Mouse (Mus musculus) heart, embryonic 13.5 days (tissue): Measurements from ENCODE around the gene Agmat. TPM values are rescaled to one million over a fixed set of nuclear protein-coding genes. Genes with fewer than 3 reads are reported as not detected.

Source experiments
- ATAC-seq: fragments of 200-750 bp; cut with Nextera tagmentation; 2 replicates; pipeline ENCODE4 v1.8.0; 2017; ENCODE audit warnings: moderate TSS enrichment; ENCODE audit not compliant: insufficient number of reproducible peaks, low FRiP score, low TSS enrichment; ENCODE audit errors: extremely low read depth
- H3K27ac ChIP-seq: fragments of 300-500 bp; sonication (generic); replicated peaks from 2 replicates; pipeline ENCODE4 v1.5.1; 2015; ENCODE audit warnings: moderate library complexity, mild to moderate bottlenecking, inconsistent platforms
- H3K27me3 ChIP-seq: fragments of 300-500 bp; sonication (generic); replicated peaks from 2 replicates; pipeline ENCODE4 v1.6.1; 2015; ENCODE audit warnings: mild to moderate bottlenecking, inconsistent platforms
- H3K36me3 ChIP-seq: fragments of 300-500 bp; sonication (generic); 2 replicates; pipeline ENCODE4 v1.6.1; 2015; ENCODE audit warnings: mild to moderate bottlenecking, inconsistent platforms
- H3K4me1 ChIP-seq: fragments of 300-500 bp; sonication (generic); 2 replicates; pipeline ENCODE4 v1.6.1; 2015; ENCODE audit warnings: inconsistent platforms
- H3K4me2 ChIP-seq: fragments of 300-500 bp; sonication (generic); 2 replicates; pipeline ENCODE4 v1.6.1; 2015; ENCODE audit warnings: inconsistent platforms, mild to moderate bottlenecking, moderate library complexity
- H3K4me3 ChIP-seq: fragments of 300-500 bp; sonication (generic); 2 replicates; pipeline ENCODE4 v1.5.1; 2015; ENCODE audit warnings: moderate library complexity, mild to moderate bottlenecking, inconsistent platforms
- H3K9ac ChIP-seq: fragments of 300-500 bp; sonication (generic); 2 replicates; pipeline ENCODE4 v1.6.1; 2015; ENCODE audit warnings: inconsistent platforms, mild to moderate bottlenecking, moderate library complexity
- H3K9me3 ChIP-seq: fragments of 300-500 bp; sonication (generic); 2 replicates; pipeline ENCODE4 v1.6.1; 2016; ENCODE audit warnings: inconsistent platforms
- WGBS: fragments of 180-500 bp; shearing (Covaris S2); methylation state at CpG from one replicate; pipeline ENCODE4 v1.1.7; 2015; ENCODE audit warnings: mixed read lengths; 5-methylcytosine and 5-hydroxymethylcytosine counted together
- polyA plus RNA-seq: library from polyadenylated mRNA; unstranded; fragments of >200 nt; fragmentation: Nextera tagmentation; extraction: Ambion mirVana; gene quantifications from 2 replicates; pipeline ENCODE4 v1.2.1, GENCODE M21; 2015

Gene Agmat
- polyA plus RNA-seq, 1 experiment from 2014 or later: 1.0 TPM

DNA sequence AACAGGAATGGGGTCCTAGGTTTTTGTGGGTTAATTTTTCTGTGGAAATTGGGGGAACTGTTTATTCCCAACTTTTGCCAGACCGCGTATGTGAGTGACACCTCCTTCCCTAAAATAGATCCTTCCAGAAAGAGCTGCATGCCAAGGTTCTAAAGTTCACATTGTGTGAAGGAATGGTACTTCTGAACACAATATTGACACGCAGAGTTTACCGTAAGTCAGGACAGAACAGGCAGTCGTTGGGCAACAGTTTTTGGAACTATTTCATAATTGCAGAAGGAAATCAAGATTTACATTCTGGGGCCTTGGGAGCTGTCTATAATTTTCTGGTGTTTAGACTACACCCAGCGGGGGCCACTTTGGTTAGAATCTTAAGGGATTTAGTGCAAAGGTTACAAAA is 24.5 kb upstream of the Agmat start:
- peak overlapping the region; percentile 82 for H3K4me3 ChIP-seq

DNA sequence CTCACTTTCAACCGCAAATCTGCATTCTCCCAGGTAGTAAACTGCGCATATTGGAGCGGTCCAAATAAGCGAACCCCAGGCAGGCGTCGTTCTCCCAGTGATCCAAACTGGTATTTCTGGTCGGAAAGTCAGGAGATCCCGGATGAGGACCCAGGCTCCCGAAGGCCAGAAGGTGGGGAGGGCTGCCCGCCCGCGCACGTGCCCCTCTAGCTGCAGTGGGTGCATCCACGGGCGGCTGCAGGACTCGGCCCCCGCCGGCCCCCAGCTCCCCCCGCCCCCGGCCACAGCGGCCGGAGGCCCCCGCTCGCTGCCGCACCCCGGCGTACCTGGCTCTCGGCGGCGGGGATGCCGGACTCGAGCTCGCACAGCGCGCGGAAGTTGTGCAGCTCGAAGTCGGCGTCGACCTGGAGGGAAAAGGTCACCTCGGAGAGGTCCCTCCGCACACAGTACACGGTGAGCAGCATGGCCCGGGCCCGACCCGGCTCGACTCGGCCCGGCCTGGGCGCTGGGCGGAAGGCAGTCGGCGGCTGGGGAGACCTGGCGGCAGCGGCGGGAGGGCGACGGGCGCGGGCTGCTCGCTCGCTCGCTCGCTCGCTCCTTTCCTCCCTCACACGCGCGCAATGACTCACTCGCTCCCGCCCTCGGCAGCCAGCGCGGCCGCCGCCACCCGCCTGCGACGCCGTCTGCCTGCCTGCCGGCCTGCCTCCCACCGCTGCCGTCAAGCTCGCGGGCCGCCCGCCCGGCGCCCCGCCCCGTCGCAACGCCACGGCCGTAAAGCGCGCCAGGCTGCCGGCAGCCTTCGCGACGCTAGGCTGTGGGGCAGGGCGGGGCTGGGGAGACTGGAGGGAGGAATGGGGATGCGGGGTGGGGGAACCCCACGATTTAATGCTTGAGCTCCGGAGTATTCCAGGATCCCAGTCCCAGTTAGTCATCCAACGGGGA is 23.5 kb upstream of the Agmat start, which contains the start of gene Ddi2:
TSS of gene Ddi2 (minus strand) at position 689 of the 942 bp plus-strand sequence.
- H3K4me2 ChIP-seq: peak within 1 kb of the TSS; percentile 87
- peaks cover 46% of the 10 kb centered on the region for H3K4me1 ChIP-seq
- peak within 1 kb of the TSS; percentile 99 for H3K9ac ChIP-seq
- peaks cover 11% of the 10 kb centered on the region for H3K36me3 ChIP-seq
- ATAC-seq: peak; percentile 67
- under 1% methylated on average over 104 of the region's 105 CpGs for WGBS
- no peaks in the 10 kb centered on the region for H3K9me3 ChIP-seq
- peak within 1 kb of the TSS; percentile 82 for H3K4me3 ChIP-seq
- peak within 1 kb of the TSS; percentile 98 for H3K27ac ChIP-seq
- no peaks in the 10 kb centered on the region for H3K27me3 ChIP-seq

More for the DNA sequence above, 24.5 kb upstream of the Agmat start:
- 53% methylated on average over 6 of the region's 6 CpGs for WGBS
- Histone ChIP-seq H3K27ac (peak overlapping the region; percentile 98), H3K9me3 (no peaks in the 10 kb centered on the region), H3K4me1 (peaks cover 46% of the 10 kb centered on the region), H3K4me2 (peak overlapping the region; percentile 87), H3K36me3 (peaks cover 19% of the 10 kb centered on the region), H3K9ac (peak overlapping the region; percentile 99), H3K27me3 (no peaks in the 10 kb centered on the region)
- ATAC-seq: no peak

DNA sequence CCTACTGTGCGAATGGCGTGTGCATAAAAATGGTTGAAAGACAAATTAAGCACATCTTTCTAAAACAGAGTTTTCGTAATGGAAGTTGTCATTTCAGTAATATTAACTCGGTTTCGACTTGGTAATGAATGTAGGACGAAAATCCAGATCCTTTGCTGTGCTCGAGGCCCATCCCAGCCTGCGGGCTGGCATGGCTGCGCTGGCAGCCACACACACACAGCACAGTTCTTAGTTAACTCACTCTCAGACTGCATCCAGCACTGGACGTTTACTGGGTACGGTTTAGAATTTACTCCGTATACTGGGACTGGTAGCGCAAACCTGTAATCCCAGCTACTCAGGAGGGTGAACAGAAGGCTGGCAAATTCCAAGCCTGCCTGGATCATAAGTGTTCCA is 22.8 kb upstream of the Agmat start:
- Histone ChIP-seq H3K27ac (peak overlapping the region; percentile 98), H3K9ac (peak overlapping the region; percentile 99), H3K36me3 (peaks cover 11% of the 10 kb centered on the region), H3K4me1 (peaks cover 42% of the 10 kb centered on the region), H3K4me3 (peak overlapping the region; percentile 82), H3K9me3 (no peaks in the 10 kb centered on the region), H3K27me3 (no peaks in the 10 kb centered on the region), H3K4me2 (peak overlapping the region; percentile 87)
- WGBS: 10% methylated on average over 13 of the region's 13 CpGs
- ATAC-seq: no peak

- H3K36me3 ChIP-seq: peaks cover 11% of the 10 kb centered on the region
- H3K4me1 ChIP-seq: peaks cover 35% of the 10 kb centered on the region
- no peak for ATAC-seq
- no peak overlapping the region for H3K4me3 ChIP-seq
- no peaks in the 10 kb centered on the region for H3K9me3 ChIP-seq
- WGBS: 62% methylated on average over 11 of the region's 11 CpGs
- no peak overlapping the region for H3K9ac ChIP-seq
- H3K4me2 ChIP-seq: no peak overlapping the region; the same call in 1 of the 2 replicates
- H3K27me3 ChIP-seq: no peaks in the 10 kb centered on the region
- H3K27ac ChIP-seq: 0 out of 2 replicates have a peak overlapping the region, but pooled peaks have one; percentile 20
Observed at GRCm38 (mm10) chr4:141724594-141724993, 21.9 kb upstream of the Agmat start.

GRCm38 (mm10) chr4:141725277-141725676 is 21.2 kb upstream of the Agmat start:
- H3K4me2 ChIP-seq: no peak overlapping the region
- H3K9me3 ChIP-seq: no peaks in the 10 kb centered on the region
- H3K9ac ChIP-seq: no peak overlapping the region
- WGBS: 70% methylated on average over 5 of the region's 5 CpGs
- no peak for ATAC-seq
- peaks cover 28% of the 10 kb centered on the region for H3K4me1 ChIP-seq
- H3K27me3 ChIP-seq: no peaks in the 10 kb centered on the region
- peaks cover 4% of the 10 kb centered on the region for H3K36me3 ChIP-seq
- H3K27ac ChIP-seq: no peak overlapping the region
- no peak overlapping the region for H3K4me3 ChIP-seq

DNA sequence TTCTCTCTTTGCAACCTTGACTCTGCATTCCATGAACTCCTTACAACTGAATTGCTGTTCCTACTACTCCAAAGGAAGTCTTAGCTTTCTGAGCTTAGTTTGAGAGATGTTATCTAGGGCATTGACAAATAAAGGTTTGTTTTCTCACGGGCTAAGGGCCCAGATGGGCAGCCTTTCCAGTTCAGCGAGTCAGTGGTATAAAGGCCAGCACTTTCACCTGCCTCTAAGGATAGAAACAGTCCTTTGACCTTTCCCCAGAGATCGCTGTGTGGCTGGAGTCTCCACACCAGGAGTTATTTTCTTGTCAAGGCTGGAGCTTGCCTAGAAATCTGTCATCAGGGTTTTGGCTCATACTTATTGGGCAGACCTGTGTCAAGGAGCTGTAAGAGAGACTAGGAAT is 20.7 kb upstream of the Agmat start:
- Histone ChIP-seq H3K36me3 (no peaks in the 10 kb centered on the region), H3K9ac (no peak overlapping the region), H3K27ac (no peak overlapping the region), H3K4me1 (peaks cover 24% of the 10 kb centered on the region), H3K9me3 (no peaks in the 10 kb centered on the region), H3K4me3 (no peak overlapping the region), H3K4me2 (no peak overlapping the region), H3K27me3 (no peaks in the 10 kb centered on the region)
- WGBS: 47% methylated on average over 3 of the region's 3 CpGs
- ATAC-seq: no peak

- 76% methylated on average over 3 of the region's 3 CpGs for WGBS
- Histone ChIP-seq H3K27me3 (no peaks in the 10 kb centered on the region), H3K4me3 (no peak overlapping the region), H3K36me3 (no peaks in the 10 kb centered on the region), H3K9me3 (no peaks in the 10 kb centered on the region), H3K4me1 (peaks cover 2% of the 10 kb centered on the region; the same call in 1 of the 2 replicates), H3K27ac (no peak overlapping the region), H3K4me2 (no peak overlapping the region), H3K9ac (no peak overlapping the region)
- ATAC-seq: no peak
Observed at GRCm38 (mm10) chr4:141729266-141729665, 17.2 kb upstream of the Agmat start.

DNA sequence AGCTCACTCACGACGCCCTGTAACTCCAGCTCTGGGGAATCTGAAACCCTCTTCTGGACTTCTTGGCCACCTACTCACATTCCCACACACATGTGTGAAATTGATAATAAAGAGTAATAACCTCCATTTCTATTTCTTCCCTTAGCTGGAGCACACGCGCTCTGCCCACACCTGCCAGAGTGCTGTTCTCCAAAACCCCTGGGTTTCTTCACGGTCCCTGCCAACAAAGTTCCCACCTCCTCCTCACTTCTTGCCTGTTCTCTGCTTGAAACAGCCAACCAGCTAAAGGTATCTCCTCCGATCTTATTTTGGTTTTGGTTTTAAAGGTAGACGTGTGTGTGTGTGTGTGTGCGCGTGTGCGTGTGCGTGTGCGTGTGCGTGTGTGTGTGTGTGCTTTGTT is 16.1 kb upstream of the Agmat start:
- Histone ChIP-seq H3K27ac (no peak overlapping the region), H3K9me3 (no peaks in the 10 kb centered on the region), H3K36me3 (no peaks in the 10 kb centered on the region), H3K4me3 (no peak overlapping the region), H3K4me2 (no peak overlapping the region), H3K27me3 (no peaks in the 10 kb centered on the region), H3K4me1 (peaks cover 9% of the 10 kb centered on the region), H3K9ac (no peak overlapping the region)
- WGBS: 76% methylated on average over 13 of the region's 13 CpGs
- ATAC-seq: no peak

GRCm38 (mm10) chr4:141731766-141732165 is 14.7 kb upstream of the Agmat start:
- no peak overlapping the region for H3K4me2 ChIP-seq
- H3K27ac ChIP-seq: no peak overlapping the region
- H3K36me3 ChIP-seq: no peaks in the 10 kb centered on the region
- H3K4me3 ChIP-seq: no peak overlapping the region
- no peak for ATAC-seq
- no peak overlapping the region for H3K9ac ChIP-seq
- no peaks in the 10 kb centered on the region for H3K27me3 ChIP-seq
- peaks cover 9% of the 10 kb centered on the region for H3K4me1 ChIP-seq
- 67% methylated on average over 5 of the region's 5 CpGs for WGBS
- H3K9me3 ChIP-seq: no peaks in the 10 kb centered on the region

DNA sequence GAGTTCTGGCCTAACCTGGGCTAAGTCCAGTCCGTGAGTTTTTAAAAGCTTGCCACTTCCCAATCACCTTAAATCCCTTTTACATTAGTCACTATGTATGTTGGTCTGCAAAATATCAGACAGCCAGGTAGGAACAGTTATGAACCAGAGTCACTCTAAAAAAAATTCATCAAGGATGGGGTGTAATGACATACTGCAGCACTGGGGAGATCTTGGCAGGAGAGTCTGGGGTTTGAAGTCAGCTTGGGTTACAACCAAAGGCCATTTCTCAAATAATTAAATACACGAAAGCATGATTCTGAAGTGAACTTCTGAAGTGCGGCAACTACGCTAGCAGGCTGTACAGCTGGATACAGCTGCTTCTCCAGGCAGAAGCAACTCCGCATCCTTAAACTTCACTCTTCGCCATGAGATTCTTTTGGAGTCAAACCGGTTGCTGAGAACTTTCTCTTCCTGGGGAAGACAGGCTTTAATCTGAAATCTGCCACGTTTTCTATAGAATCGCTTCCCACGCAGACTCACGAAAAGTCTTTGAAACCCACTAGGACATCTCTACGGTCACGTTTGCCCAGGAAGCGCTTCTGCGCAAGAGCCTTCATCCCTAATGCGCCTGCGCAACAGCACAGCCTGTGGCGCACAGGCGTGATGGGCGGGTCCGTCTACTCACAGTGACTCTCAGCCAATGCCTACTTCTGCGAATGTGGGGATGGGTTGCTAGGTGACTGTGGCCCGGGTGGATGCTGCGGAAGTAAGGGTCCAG is 11.8 kb upstream of the Agmat start:
- Histone ChIP-seq H3K9ac (peak overlapping the region; percentile 68), H3K27ac (peak overlapping the region; percentile 44), H3K36me3 (no peaks in the 10 kb centered on the region), H3K27me3 (no peaks in the 10 kb centered on the region), H3K4me3 (peak overlapping the region; percentile 49), H3K9me3 (no peaks in the 10 kb centered on the region), H3K4me2 (peak overlapping the region; percentile 70), H3K4me1 (peaks cover 9% of the 10 kb centered on the region)
- ATAC-seq: peak; percentile 84
- 7% methylated on average over 24 of the region's 24 CpGs for WGBS

DNA sequence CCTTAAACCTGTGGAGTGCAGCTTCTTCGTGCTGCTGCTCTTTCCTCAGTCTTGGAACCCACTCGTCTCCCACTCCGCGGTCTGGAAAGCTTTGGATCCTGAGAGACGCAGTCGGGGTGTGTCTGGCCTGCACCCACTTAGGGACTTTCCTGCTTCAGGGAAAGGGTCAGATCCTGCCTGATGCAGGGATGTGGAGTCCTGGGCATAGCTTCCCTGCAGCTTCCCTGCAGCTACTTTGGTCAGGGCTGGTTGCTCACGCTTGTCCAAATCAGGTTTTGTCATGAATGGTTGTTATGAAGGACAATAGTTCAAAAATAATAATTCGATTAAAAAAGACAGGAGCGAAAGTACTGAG is 11.3 kb upstream of the Agmat start:
- peak overlapping the region; percentile 70 for H3K4me2 ChIP-seq
- ATAC-seq: no peak
- H3K27me3 ChIP-seq: no peaks in the 10 kb centered on the region
- H3K9me3 ChIP-seq: no peaks in the 10 kb centered on the region
- H3K4me3 ChIP-seq: peak overlapping the region; percentile 49
- no peak overlapping the region for H3K27ac ChIP-seq
- H3K4me1 ChIP-seq: peaks cover 9% of the 10 kb centered on the region
- WGBS: 29% methylated on average over 9 of the region's 9 CpGs
- no peaks in the 10 kb centered on the region for H3K36me3 ChIP-seq
- peak overlapping the region; percentile 4; the same call in 1 of the 2 replicates for H3K9ac ChIP-seq
